Mouse (Mus musculus) midbrain, embryonic 14.5 days (tissue): ENCODE results near the gene Rgs8. TPM values are rescaled to one million over a fixed set of nuclear protein-coding genes. Genes with fewer than 3 reads are reported as not detected.

Source experiments
- ATAC-seq: fragments of 200-750 bp; cut with Nextera tagmentation; 2 replicates; pipeline ENCODE4 v1.8.0; 2017; ENCODE audit warnings: moderate number of reproducible peaks, moderate library complexity; ENCODE audit not compliant: low FRiP score, low TSS enrichment
- DNase-seq: peaks from one replicate; pipeline ENCODE4 v3.0.0-alpha.2; 2015
- H3K27ac ChIP-seq: fragments of 300-500 bp; sonication (generic); replicated peaks from 2 replicates; pipeline ENCODE4 v1.5.1; 2014; ENCODE audit warnings: mild to moderate bottlenecking, low read depth, low read length, moderate library complexity
- H3K27me3 ChIP-seq: fragments of 300-500 bp; sonication (generic); 2 replicates; pipeline ENCODE4 v1.6.1; 2014; ENCODE audit warnings: low read length, control low read depth, mixed read lengths; ENCODE audit not compliant: control insufficient read depth, insufficient read depth
- H3K36me3 ChIP-seq: fragments of 300-500 bp; sonication (generic); 2 replicates; pipeline ENCODE4 v1.6.1; 2014; ENCODE audit warnings: low read length, control low read depth; ENCODE audit not compliant: control insufficient read depth, insufficient read depth
- H3K4me1 ChIP-seq: fragments of 300-500 bp; sonication (generic); 2 replicates; pipeline ENCODE4 v1.6.1; 2014; ENCODE audit warnings: mild to moderate bottlenecking, antibody characterized with exemption, low read length, control low read depth; ENCODE audit not compliant: control insufficient read depth, insufficient read depth
- H3K4me2 ChIP-seq: fragments of 300-500 bp; sonication (generic); 2 replicates; pipeline ENCODE4 v1.6.1; 2014; ENCODE audit warnings: mild to moderate bottlenecking, low read length, moderate library complexity
- H3K4me3 ChIP-seq: fragments of 300-500 bp; sonication (generic); replicated peaks from 2 replicates; pipeline ENCODE4 v1.5.1; 2014; ENCODE audit warnings: low read depth, low read length
- H3K9ac ChIP-seq: fragments of 300-500 bp; sonication (generic); replicated peaks from 2 replicates; pipeline ENCODE4 v1.6.1; 2014; ENCODE audit warnings: mild to moderate bottlenecking, low read length, moderate library complexity
- H3K9me3 ChIP-seq: fragments of 300-500 bp; sonication (generic); 2 replicates; pipeline ENCODE4 v1.6.1; 2016; ENCODE audit warnings: low read length, control low read depth, mixed read lengths; ENCODE audit not compliant: control insufficient read depth
- WGBS: fragments of 180-500 bp; shearing (Covaris S2); extraction: QIAGEN DNeasy Blood & Tissue Kit; methylation state at CpG from one replicate; pipeline ENCODE4 v1.1.7; 2014; 5-methylcytosine and 5-hydroxymethylcytosine counted together
- polyA plus RNA-seq: library from polyadenylated mRNA; unstranded; fragments of >200 nt; fragmentation: Nextera tagmentation; extraction: Ambion mirVana; gene quantifications from 2 replicates; pipeline ENCODE4 v1.2.1, GENCODE M21; 2014

Gene Rgs8
- polyA plus RNA-seq, 1 experiment from 2014 or later = 30.4 TPM

- H3K9ac ChIP-seq = no peak overlapping the region
- no peak overlapping the region for H3K4me3 ChIP-seq
- WGBS = 15% methylated on average over 7 of the region's 7 CpGs
- H3K36me3 ChIP-seq = no peaks in the 10 kb centered on the region
- DNase-seq (peak; percentile 67), ATAC-seq (peak; percentile 35; the same call in 1 of the 2 replicates)
- no peak overlapping the region for H3K4me2 ChIP-seq
- H3K9me3 ChIP-seq = no peaks in the 10 kb centered on the region
- peak overlapping the region; percentile 65 for H3K27ac ChIP-seq
- no peaks in the 10 kb centered on the region for H3K27me3 ChIP-seq
- H3K4me1 ChIP-seq = peaks cover 21% of the 10 kb centered on the region
Observed at GRCm38 (mm10) chr1:153704174-153704573, 51.3 kb downstream of the Rgs8 start.

GRCm38 (mm10) chr1:153704996-153705395 lies 52.2 kb downstream of the Rgs8 start:
- Histone ChIP-seq H3K9ac (no peak overlapping the region), H3K4me3 (no peak overlapping the region), H3K27me3 (no peaks in the 10 kb centered on the region), H3K4me1 (peaks cover 21% of the 10 kb centered on the region), H3K4me2 (no peak overlapping the region), H3K36me3 (no peaks in the 10 kb centered on the region), H3K27ac (no peak overlapping the region), H3K9me3 (no peaks in the 10 kb centered on the region)
- 13% methylated on average over 3 of the region's 3 CpGs for WGBS
- ATAC-seq (no peak), DNase-seq (no peak)

GRCm38 (mm10) chr1:153708626-153709025 lies 55.8 kb downstream of the Rgs8 start:
- H3K4me3 ChIP-seq = no peak overlapping the region
- no peaks in the 10 kb centered on the region for H3K9me3 ChIP-seq
- no peaks in the 10 kb centered on the region for H3K27me3 ChIP-seq
- H3K4me2 ChIP-seq = no peak overlapping the region
- H3K36me3 ChIP-seq = no peaks in the 10 kb centered on the region
- ATAC-seq (no peak), DNase-seq (no peak)
- no peak overlapping the region for H3K9ac ChIP-seq
- H3K27ac ChIP-seq = no peak overlapping the region
- peaks cover 9% of the 10 kb centered on the region for H3K4me1 ChIP-seq
- 93% methylated on average over 5 of the region's 5 CpGs for WGBS

- Histone ChIP-seq H3K4me3 (no peak overlapping the region), H3K36me3 (no peaks in the 10 kb centered on the region), H3K4me2 (no peak overlapping the region), H3K4me1 (peaks cover under 1% of the 10 kb centered on the region; the same call in 1 of the 2 replicates), H3K27me3 (no peaks in the 10 kb centered on the region), H3K27ac (no peak overlapping the region), H3K9me3 (no peaks in the 10 kb centered on the region), H3K9ac (no peak overlapping the region)
- DNase-seq = no peak
- 52% methylated on average over 5 of the region's 5 CpGs for WGBS
- no peak for ATAC-seq
Observed at GRCm38 (mm10) chr1:153709451-153709850, 56.6 kb downstream of the Rgs8 start.

- ATAC-seq (no peak), DNase-seq (no peak)
- Histone ChIP-seq H3K4me1 (no peaks in the 10 kb centered on the region), H3K36me3 (no peaks in the 10 kb centered on the region), H3K4me3 (no peak overlapping the region), H3K9ac (no peak overlapping the region), H3K27ac (no peak overlapping the region), H3K27me3 (no peaks in the 10 kb centered on the region), H3K9me3 (no peaks in the 10 kb centered on the region), H3K4me2 (no peak overlapping the region)
- WGBS = 85% methylated on average over 3 of the region's 3 CpGs
Observed at GRCm38 (mm10) chr1:153711544-153712262, 58.9 kb downstream of the Rgs8 start.

- DNase-seq (no peak), ATAC-seq (no peak)
- Histone ChIP-seq H3K9ac (no peak overlapping the region), H3K27me3 (no peaks in the 10 kb centered on the region), H3K4me1 (no peaks in the 10 kb centered on the region), H3K36me3 (no peaks in the 10 kb centered on the region), H3K4me2 (no peak overlapping the region), H3K4me3 (no peak overlapping the region), H3K9me3 (no peaks in the 10 kb centered on the region), H3K27ac (no peak overlapping the region)
- 91% methylated on average over 2 of the region's 2 CpGs for WGBS
Observed at GRCm38 (mm10) chr1:153712633-153713032, 59.8 kb downstream of the Rgs8 start.

- ATAC-seq = no peak
- Histone ChIP-seq H3K27ac (no peak overlapping the region), H3K9ac (no peak overlapping the region), H3K36me3 (no peaks in the 10 kb centered on the region), H3K4me1 (no peaks in the 10 kb centered on the region), H3K4me3 (no peak overlapping the region), H3K27me3 (no peaks in the 10 kb centered on the region), H3K4me2 (no peak overlapping the region), H3K9me3 (no peaks in the 10 kb centered on the region)
- 80% methylated on average over 1 of the region's 1 CpGs for WGBS
- DNase-seq = no peak
Observed at GRCm38 (mm10) chr1:153717990-153718389, 65.2 kb downstream of the Rgs8 start.

- no peaks in the 10 kb centered on the region for H3K27me3 ChIP-seq
- WGBS = 89% methylated on average over 7 of the region's 7 CpGs
Observed at GRCm38 (mm10) chr1:153720935-153721334, 68.1 kb downstream of the Rgs8 start.

GRCm38 (mm10) chr1:153721565-153722310 lies 68.9 kb downstream of the Rgs8 start:
- no peak overlapping the region for H3K9ac ChIP-seq
- no peak overlapping the region for H3K4me3 ChIP-seq
- no peaks in the 10 kb centered on the region for H3K4me1 ChIP-seq
- H3K36me3 ChIP-seq = no peaks in the 10 kb centered on the region
- WGBS = 93% methylated on average over 9 of the region's 9 CpGs
- no peak for ATAC-seq
- no peak overlapping the region for H3K4me2 ChIP-seq
- no peak for DNase-seq
- no peaks in the 10 kb centered on the region for H3K27me3 ChIP-seq
- H3K27ac ChIP-seq = no peak overlapping the region
- H3K9me3 ChIP-seq = no peaks in the 10 kb centered on the region

More at GRCm38 (mm10) chr1:153720935-153721334, 68.1 kb downstream of the Rgs8 start:
- H3K4me3 ChIP-seq = no peak overlapping the region
- no peak overlapping the region for H3K27ac ChIP-seq
- ATAC-seq (no peak), DNase-seq (no peak)
- H3K9me3 ChIP-seq = no peaks in the 10 kb centered on the region
- no peaks in the 10 kb centered on the region for H3K36me3 ChIP-seq
- H3K9ac ChIP-seq = no peak overlapping the region
- no peaks in the 10 kb centered on the region for H3K4me1 ChIP-seq
- H3K4me2 ChIP-seq = no peak overlapping the region
